Mouse (Mus musculus) adrenal gland, postnatal 25 days (tissue): ENCODE data around the gene Pcyt2. TPM values are rescaled to one million over a fixed set of nuclear protein-coding genes. Genes with fewer than 3 reads are reported as not detected.

Experiments used
- microRNA-seq, 2 experiments: library from miRNA; unstranded; fragments of <30 nt; microRNA quantifications; one replicate each; pipeline ENCODE4 v1.2.0; 2021
- total RNA-seq: library from RNA; stranded (reverse); gene quantifications from 2 replicates; pipeline ENCODE4 v1.2.3, GENCODE M21; 2021

The Pcyt2 gene
- total RNA-seq, 1 experiment from 2014 or later, result 344 TPM

Small RNA genes within 50 kb of the gene (microRNA-seq; reads per million reads assigned to microRNA genes)
- gene Mir6936, result 0 to 0.36 reads per million in 2 experiments

Other genes starting within 250 kb of the Pcyt2 start
- gene Faap100, start 239.2 kb downstream of the Pcyt2 start, total RNA-seq, result 35.8 and 55.1 TPM in 2 replicates
- gene Nploc4, start 180.2 kb downstream of the Pcyt2 start, total RNA-seq, result 83.9 and 98.7 TPM in 2 replicates
- gene Tspan10, start 175.3 kb downstream of the Pcyt2 start, total RNA-seq, result 7.3 TPM in 1 of 2 replicates, not detected in the other
- 0.27 TPM in 1 of 2 replicates, not detected in the other for gene Pde6g, start 164.4 kb downstream of the Pcyt2 start, total RNA-seq
- 33.8 and 41.3 TPM in 2 replicates for gene Oxld1, start 159.9 kb downstream of the Pcyt2 start, total RNA-seq
- 24.2 and 27.6 TPM in 2 replicates for gene Ccdc137, start 159.8 kb downstream of the Pcyt2 start, total RNA-seq
- gene Arl16, start 150.3 kb downstream of the Pcyt2 start, total RNA-seq, result 22.6 and 22.8 TPM in 2 replicates
- gene Mrpl12, start 133.3 kb downstream of the Pcyt2 start, total RNA-seq, result 96.3 and 104 TPM in 2 replicates
- gene Slc25a10, start 126.1 kb downstream of the Pcyt2 start, total RNA-seq, result 102 and 151 TPM in 2 replicates
- gene Gcgr, start 87.2 kb downstream of the Pcyt2 start, total RNA-seq, result 1.0 and 3.5 TPM in 2 replicates
- gene Mcrip1, start 68.2 kb downstream of the Pcyt2 start, total RNA-seq, result 67.5 and 75.4 TPM in 2 replicates
- 1.4 TPM in 1 of 2 replicates, not detected in the other for gene Ppp1r27, start 66.8 kb downstream of the Pcyt2 start, total RNA-seq
- gene P4hb, start 44.7 kb downstream of the Pcyt2 start, total RNA-seq, result 407 and 486 TPM in 2 replicates
- gene Arhgdia, start 36.3 kb downstream of the Pcyt2 start, total RNA-seq, result 333 and 334 TPM in 2 replicates
- 101 and 105 TPM in 2 replicates for gene Alyref, start 19.6 kb downstream of the Pcyt2 start, total RNA-seq
- gene Anapc11, start 19.5 kb downstream of the Pcyt2 start, total RNA-seq, result 81.5 and 102 TPM in 2 replicates
- 3.1 TPM in 1 of 2 replicates, not detected in the other for gene Npb, start 9.5 kb downstream of the Pcyt2 start, total RNA-seq
- gene Sirt7, start 7.3 kb upstream of the Pcyt2 start, total RNA-seq, result 82.5 and 103 TPM in 2 replicates
- 69.7 and 76.5 TPM in 2 replicates for gene Mafg, start 15.7 kb upstream of the Pcyt2 start, total RNA-seq
- gene Pycr1, start 25.8 kb upstream of the Pcyt2 start, total RNA-seq, result 1.3 TPM in 2 replicates
- not detected in 2 replicates for gene Myadml2, start 30.2 kb upstream of the Pcyt2 start, total RNA-seq
- 9.4 and 12.1 TPM in 2 replicates for gene Notum, start 43.2 kb upstream of the Pcyt2 start, total RNA-seq
- 83.4 and 112 TPM in 2 replicates for gene Aspscr1, start 55.0 kb upstream of the Pcyt2 start, total RNA-seq
- 52.6 and 54.2 TPM in 2 replicates for gene Cenpx, start 95.8 kb upstream of the Pcyt2 start, total RNA-seq
- gene Lrrc45, start 96.0 kb upstream of the Pcyt2 start, total RNA-seq, result 40.9 and 46.8 TPM in 2 replicates
- 5.6 and 10.0 TPM in 2 replicates for gene Rac3, start 103.5 kb upstream of the Pcyt2 start, total RNA-seq
- gene Dcxr, start 109.3 kb upstream of the Pcyt2 start, total RNA-seq, result 59.0 and 82.3 TPM in 2 replicates
- 1.9 and 3.7 TPM in 2 replicates for gene Cbr2, start 114.2 kb upstream of the Pcyt2 start, total RNA-seq
- 11.4 and 18.7 TPM in 2 replicates for gene Hmga1b, start 144.9 kb upstream of the Pcyt2 start, total RNA-seq
- gene Rfng, start 166.3 kb upstream of the Pcyt2 start, total RNA-seq, result 21.3 and 23.9 TPM in 2 replicates
- gene Gps1, start 166.3 kb upstream of the Pcyt2 start, total RNA-seq, result 120 and 131 TPM in 2 replicates
- gene Dus1l, start 178.5 kb upstream of the Pcyt2 start, total RNA-seq, result 62.7 and 65.8 TPM in 2 replicates
- gene Fasn, start 206.6 kb upstream of the Pcyt2 start, total RNA-seq, result 1,301 and 1,518 TPM in 2 replicates